Mouse (Mus musculus): ENCODE results near the gene Efna1. TPM values are rescaled to one million over a fixed set of nuclear protein-coding genes. Genes with fewer than 3 reads are reported as not detected.

Efna1 gene
- polyA plus RNA-seq, 1 experiment from 2014 or later = 97.1 TPM

DNA sequence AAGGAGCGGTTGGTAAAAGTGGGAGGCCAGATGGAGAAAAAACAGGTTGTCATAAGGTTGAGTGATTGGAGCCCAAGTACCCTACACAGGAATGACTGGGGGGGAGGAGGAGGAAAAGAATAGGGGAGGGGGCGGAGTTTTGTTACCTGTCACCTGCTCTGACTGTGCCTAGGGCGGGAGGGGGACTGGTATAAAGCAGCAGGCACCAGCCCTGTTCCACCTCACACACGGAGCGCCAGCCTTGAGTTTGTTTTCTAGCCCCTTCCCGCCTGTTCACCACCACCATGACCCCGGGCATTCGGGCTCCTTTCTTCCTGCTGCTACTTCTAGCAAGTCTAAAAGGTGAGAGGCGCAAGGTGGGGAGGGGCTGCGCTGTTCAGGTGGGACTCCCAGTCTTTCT, 52.1 kb downstream of the Efna1 start, which contains the start of gene Muc1:
Gene Muc1, plus strand, starts transcription at position 222 of the 400 bp plus-strand sequence.
- ATAC-seq (no peak), DNase-seq (ENCODE audit: low read depth, low spot score) (no peak)
- no peaks in the 10 kb centered on the region for H3K27me3 ChIP-seq
- no peak for TF ChIP-seq CTCF (IDR thresholded peaks at IDR 0.05)
- CTCF ChIA-PET = interaction anchor here (4.7 kb wide), 1 partner anchor 15 kb away, joined by 51 read pairs; the partner anchor contains the start of genes Krtcap2 and Trim46
- POLR2A ChIA-PET = interaction anchor here (2.4 kb wide), 1 partner anchor 16 kb away, joined by 13 read pairs; no protein-coding TSS in a partner anchor
- in situ Hi-C loops (cut with MboI; ENCODE audit: low pct_unique_long_range_greater_than_20kb) = no loop called here

DNA sequence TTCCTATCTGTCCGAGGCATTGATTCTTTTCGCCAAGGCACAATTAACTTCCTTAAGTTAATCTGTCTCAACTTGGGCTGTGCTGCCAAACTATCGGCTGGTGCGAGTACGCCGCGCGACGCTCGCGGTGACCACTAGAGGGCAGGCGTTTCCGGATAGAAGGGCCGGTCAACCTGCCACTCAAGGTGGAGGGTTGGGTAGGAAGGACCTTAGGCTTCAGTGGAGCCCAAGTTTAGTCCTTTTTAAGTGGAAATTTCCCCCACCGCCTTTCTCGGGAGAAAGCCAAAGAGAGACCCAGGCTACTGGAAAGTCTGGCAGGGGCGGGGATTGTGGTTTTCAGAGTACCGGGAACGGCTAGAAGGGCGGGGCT, 52.8 kb downstream of the Efna1 start:
- ChIA-PET CTCF (interaction anchor here (1.5 kb wide), 1 partner anchor 127 kb away, joined by 4 read pairs; the partner anchor contains the start of genes Fdps and Gm43738), POLR2A (no interaction called here)
- no peak for DNase-seq (ENCODE audit: low read depth, low spot score)
- ATAC-seq = peak; percentile 74
- TF ChIP-seq CTCF (IDR thresholded peaks at IDR 0.05) = no peak
- H3K27me3 ChIP-seq = no peaks in the 10 kb centered on the region
- in situ Hi-C loops (cut with MboI; ENCODE audit: low pct_unique_long_range_greater_than_20kb) = no loop called here

DNA sequence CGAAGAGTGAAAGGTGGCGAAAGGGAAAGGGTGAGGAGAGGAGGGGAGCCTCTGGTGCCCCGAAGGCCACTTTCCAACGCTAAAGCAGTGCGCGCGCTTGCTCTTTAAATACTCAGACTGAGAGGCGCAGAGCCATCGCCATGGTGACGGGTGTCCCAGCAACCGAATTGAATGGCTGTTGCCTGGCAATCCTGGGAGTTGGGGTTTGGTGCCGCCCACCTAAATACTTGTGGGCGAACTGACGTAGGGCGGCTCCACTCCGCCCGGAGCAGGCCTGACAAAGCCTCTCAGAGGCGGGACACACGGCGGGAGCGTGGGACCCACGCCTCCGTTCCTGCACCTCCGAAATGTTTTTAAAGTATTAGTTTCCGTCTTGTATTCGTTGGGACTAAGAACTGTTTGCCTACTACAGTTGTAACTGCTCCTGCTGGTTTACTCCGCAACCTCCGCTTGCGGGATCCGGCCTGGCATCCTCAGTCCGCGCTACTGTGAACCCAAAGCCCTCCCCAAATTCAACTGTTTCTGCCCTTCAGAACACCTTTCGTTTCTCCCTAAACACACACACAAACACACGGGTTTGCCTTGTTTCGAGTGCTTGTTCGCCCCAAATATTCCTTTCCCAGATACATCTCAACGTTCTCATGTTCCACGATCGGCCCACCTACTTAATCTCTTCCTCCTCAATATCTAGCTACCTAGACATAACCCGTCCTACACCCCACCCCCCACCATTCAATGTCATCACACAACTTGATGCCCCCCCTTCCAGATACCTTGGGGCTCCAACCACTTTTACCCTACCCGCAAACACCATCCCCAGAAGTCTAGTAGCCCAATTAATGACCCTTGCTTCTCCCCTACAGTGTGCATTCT, 53.4 kb downstream of the Efna1 start:
- ChIA-PET CTCF (interaction anchor here (1.3 to 1.5 kb wide), 3 partner anchors 12 to 126 kb away, joined by 3 to 6 read pairs (median 4); partner anchors contain the start of genes Fdps, Gm43738 and Thbs3), POLR2A (no interaction called here)
- TF ChIP-seq CTCF (IDR thresholded peaks at IDR 0.05) = no peak
- peak; percentile 88 for DNase-seq (ENCODE audit: low read depth, low spot score)
- no peaks in the 10 kb centered on the region for H3K27me3 ChIP-seq
- ATAC-seq = peak; percentile 55
- in situ Hi-C loops (cut with MboI; ENCODE audit: low pct_unique_long_range_greater_than_20kb) = no loop called here

GRCm38 (mm10) chr3:89226900-89227299, 54.0 kb downstream of the Efna1 start, which contains the start of gene Mtx1:
Gene Mtx1, minus strand, starts transcription at chr3:89227088.
- ATAC-seq (no peak), DNase-seq (ENCODE audit: low read depth, low spot score) (no peak)
- CTCF ChIA-PET = interaction anchor here (1.3 to 1.5 kb wide), 3 partner anchors 11 to 126 kb away, joined by 3 to 6 read pairs (median 4); partner anchors contain the start of genes Fdps, Gm43738 and Thbs3
- no peaks in the 10 kb centered on the region for H3K27me3 ChIP-seq
- POLR2A ChIA-PET = no interaction called here
- no peak for TF ChIP-seq CTCF (IDR thresholded peaks at IDR 0.05)
- in situ Hi-C loops (cut with MboI; ENCODE audit: low pct_unique_long_range_greater_than_20kb) = no loop called here

GRCm38 (mm10) chr3:89226361-89226760, 54.6 kb downstream of the Efna1 start:
- ATAC-seq = no peak
- CTCF ChIA-PET = interaction anchor here (1.3 to 1.6 kb wide), 3 partner anchors 11 to 139 kb away, joined by 3 to 6 read pairs (median 3); partner anchors contain the start of gene Thbs3
- POLR2A ChIA-PET = no interaction called here
- TF ChIP-seq CTCF (IDR thresholded peaks at IDR 0.05) = no peak
- H3K27me3 ChIP-seq = no peaks in the 10 kb centered on the region
- in situ Hi-C loops (cut with MboI; ENCODE audit: low pct_unique_long_range_greater_than_20kb) = no loop called here
- no peak for DNase-seq (ENCODE audit: low read depth, low spot score)

DNA sequence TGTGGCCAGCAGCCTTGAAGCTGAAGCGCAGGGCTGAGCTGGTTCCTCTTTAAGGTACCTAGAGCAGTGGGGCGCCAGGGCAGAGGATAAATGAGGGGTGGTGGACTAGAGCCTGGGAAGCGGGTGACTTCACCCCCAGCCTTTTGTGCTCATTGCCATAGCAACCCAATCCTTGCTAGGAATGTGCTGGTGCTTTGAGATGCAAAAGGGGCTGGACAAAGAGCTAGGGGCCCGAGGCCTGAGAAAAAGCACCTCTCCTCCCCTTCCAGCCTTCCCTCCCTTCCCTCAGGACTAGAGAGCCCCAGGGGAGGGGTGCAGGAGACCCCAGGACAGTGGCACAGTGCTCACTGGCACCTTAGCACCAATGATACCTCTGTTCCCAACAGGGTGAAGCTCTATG, 55.0 kb downstream of the Efna1 start:
- in situ Hi-C loops (cut with MboI; ENCODE audit: low pct_unique_long_range_greater_than_20kb) = no loop called here
- H3K27me3 ChIP-seq = no peaks in the 10 kb centered on the region
- no peak for TF ChIP-seq CTCF (IDR thresholded peaks at IDR 0.05)
- no peak for DNase-seq (ENCODE audit: low read depth, low spot score)
- CTCF ChIA-PET = interaction anchor here (1.3 to 1.6 kb wide), 3 partner anchors 10 to 139 kb away, joined by 3 to 6 read pairs (median 3); partner anchors contain the start of gene Thbs3
- POLR2A ChIA-PET = no interaction called here
- no peak for ATAC-seq

GRCm38 (mm10) chr3:89225321-89225815, 55.6 kb downstream of the Efna1 start:
- no peak for ATAC-seq
- no peaks in the 10 kb centered on the region for H3K27me3 ChIP-seq
- DNase-seq (ENCODE audit: low read depth, low spot score) = no peak
- TF ChIP-seq CTCF (IDR thresholded peaks at IDR 0.05) = no peak
- POLR2A ChIA-PET = no interaction called here
- CTCF ChIA-PET = interaction anchor here (0.5 to 1.6 kb wide), 4 partner anchors 9 to 138 kb away, joined by 3 read pairs; no protein-coding TSS in a partner anchor
- in situ Hi-C loops (cut with MboI; ENCODE audit: low pct_unique_long_range_greater_than_20kb) = no loop called here

DNA sequence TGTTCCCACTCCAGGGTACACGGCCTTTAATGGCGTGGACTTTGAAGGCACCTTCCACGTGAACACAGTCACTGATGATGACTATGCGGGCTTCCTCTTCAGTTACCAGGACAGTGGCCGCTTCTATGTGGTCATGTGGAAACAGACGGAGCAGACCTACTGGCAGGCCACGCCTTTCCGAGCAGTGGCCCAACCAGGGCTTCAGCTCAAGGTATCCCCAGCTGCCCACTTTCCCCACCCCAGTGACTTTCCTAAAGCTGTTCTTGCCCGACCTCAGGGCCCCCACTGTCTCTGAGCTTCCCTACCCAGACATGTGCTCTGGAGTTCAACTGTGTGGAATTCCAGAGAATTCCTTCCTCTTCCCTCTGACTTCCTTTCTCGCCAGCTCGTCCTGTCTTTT, 56.1 kb downstream of the Efna1 start:
- CTCF ChIA-PET = interaction anchor here (0.5 to 1.2 kb wide), 3 partner anchors 8 to 103 kb away, joined by 3 read pairs; no protein-coding TSS in a partner anchor
- ATAC-seq (no peak), DNase-seq (ENCODE audit: low read depth, low spot score) (no peak)
- POLR2A ChIA-PET = no interaction called here
- no peaks in the 10 kb centered on the region for H3K27me3 ChIP-seq
- no peak for TF ChIP-seq CTCF (IDR thresholded peaks at IDR 0.05)
- in situ Hi-C loops (cut with MboI; ENCODE audit: low pct_unique_long_range_greater_than_20kb) = loop anchor here (25.0 kb wide), 1 partner anchor 537 kb away; the partner anchor contains the start of gene Khdc4

Other genes with a start within 250 kb of the Efna1 start
- gene Rusc1, start 187.8 kb downstream of the Efna1 start, polyA plus RNA-seq (2021) = 55.6 TPM
- 0.19 TPM for gene Gm43738, start 180.0 kb downstream of the Efna1 start, polyA plus RNA-seq (2021)
- gene Fdps, start 179.2 kb downstream of the Efna1 start, polyA plus RNA-seq (2021) = 191 TPM
- gene Pklr, start 145.0 kb downstream of the Efna1 start, polyA plus RNA-seq (2021) = 22.0 TPM
- 6.2 TPM for gene Hcn3, start 120.9 kb downstream of the Efna1 start, polyA plus RNA-seq (2021)
- gene Clk2, start 116.3 kb downstream of the Efna1 start, polyA plus RNA-seq (2021) = 74.8 TPM
- gene Scamp3, start 103.7 kb downstream of the Efna1 start, polyA plus RNA-seq (2021) = 175 TPM
- 37.6 TPM for gene Fam189b, start 98.0 kb downstream of the Efna1 start, polyA plus RNA-seq (2021)
- gene Gba, start 78.2 kb downstream of the Efna1 start, polyA plus RNA-seq (2021) = 141 TPM
- 86.6 TPM for gene Thbs3, start 66.0 kb downstream of the Efna1 start, polyA plus RNA-seq (2021)
- gene Mtx1, start 54.1 kb downstream of the Efna1 start, polyA plus RNA-seq (2021) = 215 TPM
- gene Muc1, start 52.1 kb downstream of the Efna1 start, polyA plus RNA-seq (2021) = 10.3 TPM
- 236 TPM for gene Krtcap2, start 35.2 kb downstream of the Efna1 start, polyA plus RNA-seq (2021)
- gene Trim46, start 34.8 kb downstream of the Efna1 start, polyA plus RNA-seq (2021) = 57.5 TPM
- 104 TPM for gene Dpm3, start 21.8 kb downstream of the Efna1 start, polyA plus RNA-seq (2021)
- gene Slc50a1, start 10.6 kb downstream of the Efna1 start, polyA plus RNA-seq (2021) = 88.3 TPM
- gene Efna3, start 41.8 kb upstream of the Efna1 start, polyA plus RNA-seq (2021) = 9.4 TPM
- gene Efna4, start 56.9 kb upstream of the Efna1 start, polyA plus RNA-seq (2021) = 48.7 TPM
- gene Adam15, start 68.9 kb upstream of the Efna1 start, polyA plus RNA-seq (2021) = 226 TPM
- gene Dcst2, start 80.8 kb upstream of the Efna1 start, polyA plus RNA-seq (2021) = 0.06 TPM
- 1.3 TPM for gene Dcst1, start 84.1 kb upstream of the Efna1 start, polyA plus RNA-seq (2021)
- 73.7 TPM for gene Zbtb7b, start 113.6 kb upstream of the Efna1 start, polyA plus RNA-seq (2021)
- not detected for gene Lenep, start 121.7 kb upstream of the Efna1 start, polyA plus RNA-seq (2021)
- gene Flad1, start 130.7 kb upstream of the Efna1 start, polyA plus RNA-seq (2021) = 40.6 TPM
- 162 TPM for gene Cks1b, start 137.2 kb upstream of the Efna1 start, polyA plus RNA-seq (2021)
- gene Shc1, start 137.3 kb upstream of the Efna1 start, polyA plus RNA-seq (2021) = 174 TPM
- gene Pygo2, start 149.1 kb upstream of the Efna1 start, polyA plus RNA-seq (2021) = 68.4 TPM
- 354 TPM for gene Pbxip1, start 155.6 kb upstream of the Efna1 start, polyA plus RNA-seq (2021)
- gene Pmvk, start 173.4 kb upstream of the Efna1 start, polyA plus RNA-seq (2021) = 40.7 TPM
- gene Kcnn3, start 239.0 kb upstream of the Efna1 start, polyA plus RNA-seq (2021) = 0.04 TPM